Mouse (Mus musculus) thymus, adult 2 months (tissue): ENCODE results near the gene Fadd. TPM values are rescaled to one million over a fixed set of nuclear protein-coding genes. Genes with fewer than 3 reads are reported as not detected.

Source experiments
- DNase-seq: peaks from one replicate; pipeline ENCODE4 v3.0.0; 2021
- H3K27ac ChIP-seq: fragments of 200-500 bp; 2 replicates; pipeline ENCODE4 v1.5.1; 2012; ENCODE audit warnings: low read length, control low read depth; ENCODE audit not compliant: control insufficient read depth, insufficient read depth
- H3K27me3 ChIP-seq: fragments of 200-500 bp; 2 replicates; pipeline ENCODE4 v1.6.1; 2012; ENCODE audit warnings: mild to moderate bottlenecking, low read length, moderate library complexity, mixed read lengths; ENCODE audit not compliant: control insufficient read depth, insufficient read depth
- H3K36me3 ChIP-seq: fragments of 200-500 bp; 2 replicates; pipeline ENCODE4 v1.6.1; 2012; ENCODE audit warnings: mild to moderate bottlenecking, low read length, moderate library complexity; ENCODE audit not compliant: control insufficient read depth, insufficient read depth
- H3K4me1 ChIP-seq: fragments of 200-500 bp; replicated peaks from 2 replicates; pipeline ENCODE4 v1.6.1; 2012; ENCODE audit warnings: low read length; ENCODE audit not compliant: control insufficient read depth, insufficient read depth
- H3K4me3 ChIP-seq: fragments of 200-500 bp; 2 replicates; pipeline ENCODE4 v1.5.1; 2012; ENCODE audit warnings: mild to moderate bottlenecking, low read length, control low read depth, moderate library complexity; ENCODE audit not compliant: control insufficient read depth, insufficient read depth
- CTCF ChIP-seq: fragments of 200-500 bp; IDR thresholded peaks from 2 replicates; pipeline ENCODE4 v1.5.1; 2012; ENCODE audit warnings: mild to moderate bottlenecking, control low read depth, low read length, moderate library complexity, borderline replicate concordance; ENCODE audit not compliant: control insufficient read depth, poor library complexity, insufficient read depth; ENCODE audit errors: extremely low read depth
- POLR2A ChIP-seq: fragments of 200-500 bp; IDR thresholded peaks from 2 replicates; pipeline ENCODE4 v1.6.1; 2012; ENCODE audit warnings: mild to moderate bottlenecking, low read length, control low read depth, moderate library complexity; ENCODE audit not compliant: control insufficient read depth, poor library complexity, insufficient read depth; ENCODE audit errors: extremely low read depth
- WGBS: fragments of 180-500 bp; shearing (Covaris S2); methylation state at CpG from one replicate; pipeline ENCODE4 v1.1.7; 2018; 5-methylcytosine and 5-hydroxymethylcytosine counted together
- polyA plus RNA-seq: library from polyadenylated mRNA; depleted of rRNA; stranded (reverse); fragments of >200 nt; gene quantifications from 2 replicates; pipeline ENCODE4 v1.2.3, GENCODE M21; 2012

The Fadd gene
- polyA plus RNA-seq, 1 experiment = 15.2 TPM

GRCm38 (mm10) chr7:144609568-144609967 is 27.3 kb upstream of the Fadd start:
- TF ChIP-seq CTCF (no peak), POLR2A (no peak)
- H3K27me3 ChIP-seq = no peaks in the 10 kb centered on the region
- WGBS = 47% methylated on average over 7 of the region's 7 CpGs
- H3K36me3 ChIP-seq = no peaks in the 10 kb centered on the region
- no peak for DNase-seq
- H3K4me3 ChIP-seq = no peak overlapping the region
- H3K4me1 ChIP-seq = no peaks in the 10 kb centered on the region
- no peak overlapping the region for H3K27ac ChIP-seq

GRCm38 (mm10) chr7:144607862-144608261 is 25.6 kb upstream of the Fadd start:
- TF ChIP-seq POLR2A (no peak), CTCF (peak; percentile 38; the same call in 1 of the 2 replicates)
- Histone ChIP-seq H3K4me3 (no peak overlapping the region), H3K27ac (no peak overlapping the region), H3K27me3 (no peaks in the 10 kb centered on the region), H3K4me1 (no peaks in the 10 kb centered on the region), H3K36me3 (no peaks in the 10 kb centered on the region)
- 95% methylated on average over 15 of the region's 15 CpGs for WGBS
- DNase-seq = peak; percentile 5

- DNase-seq = no peak
- TF ChIP-seq CTCF = no peak
- no peak for TF ChIP-seq POLR2A
- H3K27me3 ChIP-seq = no peaks in the 10 kb centered on the region
- no peak overlapping the region for H3K27ac ChIP-seq
- no peaks in the 10 kb centered on the region for H3K36me3 ChIP-seq
- H3K4me1 ChIP-seq = no peaks in the 10 kb centered on the region
- H3K4me3 ChIP-seq = no peak overlapping the region
- WGBS = 81% methylated on average over 4 of the region's 4 CpGs
Measured at GRCm38 (mm10) chr7:144604735-144605134, 22.5 kb upstream of the Fadd start.

- TF ChIP-seq CTCF (no peak), POLR2A (no peak)
- no peaks in the 10 kb centered on the region for H3K36me3 ChIP-seq
- H3K4me1 ChIP-seq = no peaks in the 10 kb centered on the region
- no peak overlapping the region for H3K27ac ChIP-seq
- H3K4me3 ChIP-seq = no peak overlapping the region
- H3K27me3 ChIP-seq = no peaks in the 10 kb centered on the region
- DNase-seq = no peak
- 95% methylated on average over 2 of the region's 2 CpGs for WGBS
Measured at GRCm38 (mm10) chr7:144604291-144604690, 22.0 kb upstream of the Fadd start.

- H3K36me3 ChIP-seq = no peaks in the 10 kb centered on the region
- no peak for TF ChIP-seq CTCF
- no peak for TF ChIP-seq POLR2A
- 95% methylated on average over 6 of the region's 6 CpGs for WGBS
Measured at GRCm38 (mm10) chr7:144600333-144600900, 18.2 kb upstream of the Fadd start.

GRCm38 (mm10) chr7:144589508-144589907 is 7.2 kb upstream of the Fadd start:
- Histone ChIP-seq H3K36me3 (no peaks in the 10 kb centered on the region), H3K4me3 (no peak overlapping the region), H3K27ac (no peak overlapping the region), H3K4me1 (no peaks in the 10 kb centered on the region), H3K27me3 (no peaks in the 10 kb centered on the region)
- 92% methylated on average over 3 of the region's 3 CpGs for WGBS
- no peak for DNase-seq
- no peak for TF ChIP-seq CTCF
- no peak for TF ChIP-seq POLR2A

More at GRCm38 (mm10) chr7:144600333-144600900, 18.2 kb upstream of the Fadd start:
- no peaks in the 10 kb centered on the region for H3K4me1 ChIP-seq
- H3K4me3 ChIP-seq = no peak overlapping the region
- H3K27me3 ChIP-seq = no peaks in the 10 kb centered on the region
- no peak overlapping the region for H3K27ac ChIP-seq
- no peak for DNase-seq

GRCm38 (mm10) chr7:144587291-144587690 is 5.0 kb upstream of the Fadd start:
- peak; percentile 22 for DNase-seq
- TF ChIP-seq CTCF (no peak), POLR2A (no peak)
- Histone ChIP-seq H3K27ac (no peak overlapping the region), H3K27me3 (no peaks in the 10 kb centered on the region), H3K36me3 (no peaks in the 10 kb centered on the region), H3K4me3 (no peak overlapping the region), H3K4me1 (peaks cover 7% of the 10 kb centered on the region)
- 37% methylated on average over 2 of the region's 2 CpGs for WGBS
